Mouse (Mus musculus): ENCODE data around the gene Gp1bb. TPM values are rescaled to one million over a fixed set of nuclear protein-coding genes. Genes with fewer than 3 reads are reported as not detected.

The Gp1bb gene
- total and polyA plus RNA-seq, 3 experiments = 0.86 to 5.6 (median 3.5) TPM

GRCm38 (mm10) chr16:18639382-18639929 is 17.3 kb upstream of the Gp1bb start:
- 59% methylated on average over 1 of the region's 1 CpGs for WGBS
- H3K27me3 ChIP-seq (ENCODE audit: control insufficient read depth, insufficient read depth, low read length) = no peaks in the 10 kb centered on the region
- H3K4me1 ChIP-seq (ENCODE audit: control insufficient read depth, insufficient read depth, low read length) = no peaks in the 10 kb centered on the region
- no peak for DNase-seq
- H3K4me3 ChIP-seq = no peak overlapping the region
- TF ChIP-seq EP300 (IDR thresholded peaks at IDR 0.05; ENCODE audit: insufficient read depth, low read depth, low read length) (no peak), POLR2A (IDR thresholded peaks at IDR 0.05; ENCODE audit: insufficient read depth, low read depth, low read length) (no peak), CTCF (IDR thresholded peaks at IDR 0.05) (no peak)
- H3K27ac ChIP-seq = no peak overlapping the region
- intact Hi-C loops (cut with DNase I) = no loop called here
- no peak overlapping the region for H3K9ac ChIP-seq (ENCODE audit: low read depth, low read length)
- no peaks in the 10 kb centered on the region for H3K79me2 ChIP-seq (replicated peaks; ENCODE audit: control insufficient read depth, insufficient read depth, low read length)
- H3K36me3 ChIP-seq (ENCODE audit: control insufficient read depth, insufficient read depth, low read length) = no peaks in the 10 kb centered on the region

GRCm38 (mm10) chr16:18638396-18638795 is 16.2 kb upstream of the Gp1bb start:
- no peaks in the 10 kb centered on the region for H3K4me1 ChIP-seq (ENCODE audit: control insufficient read depth, insufficient read depth, low read length)
- TF ChIP-seq POLR2A (IDR thresholded peaks at IDR 0.05; ENCODE audit: insufficient read depth, low read depth, low read length) (no peak), EP300 (IDR thresholded peaks at IDR 0.05; ENCODE audit: insufficient read depth, low read depth, low read length) (no peak), CTCF (IDR thresholded peaks at IDR 0.05) (no peak)
- no peak overlapping the region for H3K9ac ChIP-seq (ENCODE audit: low read depth, low read length)
- H3K27ac ChIP-seq = no peak overlapping the region
- whole genome bisulfite sequencing = 49% methylated on average over 2 of the region's 2 CpGs
- H3K4me3 ChIP-seq = no peak overlapping the region
- no peaks in the 10 kb centered on the region for H3K36me3 ChIP-seq (ENCODE audit: control insufficient read depth, insufficient read depth, low read length)
- DNase-seq = peak in 1 of 2 experiments; percentile 5
- intact Hi-C loops (cut with DNase I) = no loop called here
- no peaks in the 10 kb centered on the region for H3K79me2 ChIP-seq (replicated peaks; ENCODE audit: control insufficient read depth, insufficient read depth, low read length)
- no peaks in the 10 kb centered on the region for H3K27me3 ChIP-seq (ENCODE audit: control insufficient read depth, insufficient read depth, low read length)

- Histone ChIP-seq H3K9ac (ENCODE audit: low read depth, low read length) (no peak overlapping the region), H3K27ac (no peak overlapping the region), H3K36me3 (ENCODE audit: control insufficient read depth, insufficient read depth, low read length) (no peaks in the 10 kb centered on the region), H3K79me2 (replicated peaks; ENCODE audit: control insufficient read depth, insufficient read depth, low read length) (no peaks in the 10 kb centered on the region), H3K4me1 (ENCODE audit: control insufficient read depth, insufficient read depth, low read length) (no peaks in the 10 kb centered on the region), H3K27me3 (ENCODE audit: control insufficient read depth, insufficient read depth, low read length) (no peaks in the 10 kb centered on the region), H3K4me3 (no peak overlapping the region)
- WGBS = 58% methylated on average over 3 of the region's 3 CpGs
- intact Hi-C loops (cut with DNase I) = no loop called here
- DNase-seq = peak in 1 of 2 experiments; percentile 3
- TF ChIP-seq CTCF (IDR thresholded peaks at IDR 0.05) (no peak), POLR2A (IDR thresholded peaks at IDR 0.05; ENCODE audit: insufficient read depth, low read depth, low read length) (no peak), EP300 (IDR thresholded peaks at IDR 0.05; ENCODE audit: insufficient read depth, low read depth, low read length) (no peak)
Observed at GRCm38 (mm10) chr16:18636804-18637203, 14.6 kb upstream of the Gp1bb start.

GRCm38 (mm10) chr16:18636401-18636800 is 14.2 kb upstream of the Gp1bb start:
- Histone ChIP-seq H3K27me3 (ENCODE audit: control insufficient read depth, insufficient read depth, low read length) (no peaks in the 10 kb centered on the region), H3K9ac (ENCODE audit: low read depth, low read length) (no peak overlapping the region), H3K4me3 (no peak overlapping the region), H3K27ac (no peak overlapping the region), H3K4me1 (ENCODE audit: control insufficient read depth, insufficient read depth, low read length) (no peaks in the 10 kb centered on the region), H3K36me3 (ENCODE audit: control insufficient read depth, insufficient read depth, low read length) (no peaks in the 10 kb centered on the region), H3K79me2 (replicated peaks; ENCODE audit: control insufficient read depth, insufficient read depth, low read length) (no peaks in the 10 kb centered on the region)
- 76% methylated on average over 5 of the region's 5 CpGs for WGBS
- peak in 1 of 2 experiments; percentile 2 for DNase-seq
- intact Hi-C loops (cut with DNase I) = no loop called here
- TF ChIP-seq CTCF (IDR thresholded peaks at IDR 0.05) (no peak), EP300 (IDR thresholded peaks at IDR 0.05; ENCODE audit: insufficient read depth, low read depth, low read length) (no peak), POLR2A (IDR thresholded peaks at IDR 0.05; ENCODE audit: insufficient read depth, low read depth, low read length) (no peak)

- no peak overlapping the region for H3K9ac ChIP-seq (ENCODE audit: low read depth, low read length)
- H3K27ac ChIP-seq = no peak overlapping the region
- H3K27me3 ChIP-seq (ENCODE audit: control insufficient read depth, insufficient read depth, low read length) = peaks cover 2% of the 10 kb centered on the region; the same call in 1 of the 2 replicates
- DNase-seq = no peak
- intact Hi-C loops (cut with DNase I) = no loop called here
- H3K4me1 ChIP-seq (ENCODE audit: control insufficient read depth, insufficient read depth, low read length) = no peaks in the 10 kb centered on the region
- no peak for TF ChIP-seq EP300 (IDR thresholded peaks at IDR 0.05; ENCODE audit: insufficient read depth, low read depth, low read length)
- no peak for TF ChIP-seq CTCF (IDR thresholded peaks at IDR 0.05)
- no peak for TF ChIP-seq POLR2A (IDR thresholded peaks at IDR 0.05; ENCODE audit: insufficient read depth, low read depth, low read length)
- no peaks in the 10 kb centered on the region for H3K36me3 ChIP-seq (ENCODE audit: control insufficient read depth, insufficient read depth, low read length)
- 24% methylated on average over 1 of the region's 1 CpGs for WGBS
- H3K79me2 ChIP-seq (replicated peaks; ENCODE audit: control insufficient read depth, insufficient read depth, low read length) = no peaks in the 10 kb centered on the region
- H3K4me3 ChIP-seq = no peak overlapping the region
Observed at GRCm38 (mm10) chr16:18633333-18633732, 11.1 kb upstream of the Gp1bb start.

- WGBS = 61% methylated on average over 2 of the region's 2 CpGs
- Histone ChIP-seq H3K4me1 (ENCODE audit: control insufficient read depth, insufficient read depth, low read length) (no peaks in the 10 kb centered on the region), H3K79me2 (replicated peaks; ENCODE audit: control insufficient read depth, insufficient read depth, low read length) (no peaks in the 10 kb centered on the region), H3K27me3 (ENCODE audit: control insufficient read depth, insufficient read depth, low read length) (peaks cover 2% of the 10 kb centered on the region; the same call in 1 of the 2 replicates), H3K4me3 (no peak overlapping the region), H3K27ac (no peak overlapping the region), H3K9ac (ENCODE audit: low read depth, low read length) (no peak overlapping the region), H3K36me3 (ENCODE audit: control insufficient read depth, insufficient read depth, low read length) (no peaks in the 10 kb centered on the region)
- no peak for DNase-seq
- TF ChIP-seq EP300 (IDR thresholded peaks at IDR 0.05; ENCODE audit: insufficient read depth, low read depth, low read length) = no peak
- no peak for TF ChIP-seq CTCF (IDR thresholded peaks at IDR 0.05)
- no peak for TF ChIP-seq POLR2A (IDR thresholded peaks at IDR 0.05; ENCODE audit: insufficient read depth, low read depth, low read length)
- intact Hi-C loops (cut with DNase I) = no loop called here
Observed at GRCm38 (mm10) chr16:18632816-18633215, 10.6 kb upstream of the Gp1bb start.
